Mouse (Mus musculus) left cerebral cortex, adult 11 months (tissue): ENCODE data around the gene Hoxa4.

Source experiments
- DNase-seq: peaks from one replicate; pipeline ENCODE4 v3.0.0; 2022; ENCODE audit warnings: low spot score

The Hoxa4 gene

DNA sequence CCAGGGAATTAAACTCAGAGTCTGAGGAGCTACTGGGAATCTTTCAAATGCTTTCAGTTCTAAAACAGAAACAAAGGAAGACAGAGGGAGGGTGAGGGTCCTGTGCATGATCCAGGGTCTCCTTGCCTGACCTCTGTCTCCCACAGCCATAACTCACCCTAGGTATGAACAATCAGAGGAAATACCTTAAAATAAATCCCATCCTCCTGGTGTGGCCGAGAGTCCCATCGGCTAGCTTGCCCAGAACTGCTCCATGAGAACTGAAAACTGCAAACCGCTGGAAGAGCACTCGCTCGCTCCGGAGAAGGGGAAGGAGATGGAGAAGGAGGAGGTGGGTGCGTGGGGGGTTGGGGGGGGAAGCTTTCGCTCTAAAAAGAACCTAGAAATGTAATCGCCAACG, 11.9 kb downstream of the Hoxa4 start:
- DNase-seq = no peak

DNA sequence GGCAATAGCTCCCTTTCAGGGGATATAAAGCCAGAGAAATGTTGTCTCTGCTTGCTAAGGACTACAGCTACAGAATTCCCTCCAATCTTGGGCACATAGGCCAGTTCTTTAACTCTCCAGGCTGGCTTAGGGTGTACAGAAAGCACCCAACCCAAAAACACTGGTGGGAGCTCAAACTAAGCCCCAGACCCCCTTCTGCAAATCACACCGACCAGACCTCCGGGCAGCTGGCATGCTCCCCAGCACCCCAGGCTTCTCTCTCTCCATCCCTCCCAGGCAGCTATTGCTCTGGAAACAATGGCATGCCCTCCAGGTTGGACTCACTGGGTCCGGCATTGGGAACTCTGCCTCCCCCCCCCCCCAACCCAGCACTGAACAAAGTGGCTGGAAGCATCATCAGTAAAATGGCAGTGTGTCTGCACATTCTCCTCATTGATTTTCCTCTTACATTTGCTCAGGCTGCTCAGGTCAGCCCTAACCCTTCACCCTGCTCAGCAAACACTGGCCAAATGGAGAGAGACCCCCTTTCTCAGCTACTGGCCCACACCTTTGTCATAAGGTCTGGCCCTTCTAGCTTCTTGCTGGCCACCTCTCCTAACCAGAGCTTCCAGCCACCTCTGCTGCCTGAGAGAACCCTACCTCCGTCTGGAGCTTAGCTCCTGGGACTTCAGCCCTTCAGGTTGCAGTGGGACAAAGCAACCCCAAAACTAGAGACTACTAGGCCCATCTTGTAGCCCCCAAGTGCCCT, 12.5 kb downstream of the Hoxa4 start:
- no peak for DNase-seq

DNA sequence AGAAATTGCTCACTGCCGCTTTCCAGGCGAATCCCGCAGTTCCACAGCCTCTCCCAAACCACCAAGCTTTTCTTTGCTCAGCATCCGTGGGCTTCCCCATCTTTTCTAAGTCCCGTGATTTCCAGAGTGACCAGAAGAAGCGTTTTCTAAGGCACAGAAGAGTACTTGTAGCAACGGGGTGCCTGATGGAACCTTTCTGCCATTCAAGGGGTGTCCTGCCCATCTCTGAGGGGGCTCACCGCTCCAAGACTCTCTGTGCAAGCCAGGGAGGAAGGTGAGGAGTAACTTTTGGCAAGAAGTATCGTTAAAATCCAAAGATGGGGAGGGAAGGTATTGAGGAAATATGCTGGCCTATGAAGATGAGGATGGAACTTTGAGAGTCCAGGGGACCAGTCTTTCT, 13.7 kb downstream of the Hoxa4 start:
- no peak for DNase-seq

DNA sequence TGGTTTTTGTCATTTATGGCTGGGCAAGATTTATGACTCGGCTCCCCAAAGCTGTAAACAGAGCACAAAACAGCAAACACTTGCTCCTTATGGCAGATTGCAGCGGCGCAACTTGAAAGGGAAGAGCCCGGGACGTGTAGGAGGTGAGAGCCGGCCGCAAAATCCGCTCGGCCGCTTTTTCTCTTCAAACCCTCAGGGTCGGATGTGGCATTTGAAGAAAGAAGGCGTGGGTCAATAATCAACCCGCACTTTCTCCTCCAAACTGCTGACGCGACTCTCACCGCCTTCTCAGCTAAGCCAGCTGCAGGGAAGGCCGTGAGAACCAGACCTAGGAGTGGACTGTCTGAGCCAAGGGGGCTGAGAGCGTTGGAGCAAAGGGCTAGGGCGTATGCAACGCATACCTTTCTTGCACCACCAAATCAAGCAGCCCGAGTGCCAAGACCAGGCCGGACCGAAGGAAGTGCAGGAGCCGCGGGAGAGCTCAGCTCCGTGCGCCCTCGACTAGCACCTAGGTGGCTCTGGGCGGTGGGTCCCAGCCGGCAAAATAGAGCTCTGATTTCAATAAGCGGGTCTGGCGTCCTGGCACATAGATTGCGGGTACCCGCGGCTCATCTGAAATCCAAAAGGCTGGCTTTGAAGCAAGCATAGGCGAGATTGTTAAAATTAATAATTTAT, 14.4 kb downstream of the Hoxa4 start, which contains the start of gene 5730596B20Rik:
TSS of gene 5730596B20Rik (plus strand) at position 438 of the 675 bp plus-strand sequence.
- DNase-seq = no peak

DNA sequence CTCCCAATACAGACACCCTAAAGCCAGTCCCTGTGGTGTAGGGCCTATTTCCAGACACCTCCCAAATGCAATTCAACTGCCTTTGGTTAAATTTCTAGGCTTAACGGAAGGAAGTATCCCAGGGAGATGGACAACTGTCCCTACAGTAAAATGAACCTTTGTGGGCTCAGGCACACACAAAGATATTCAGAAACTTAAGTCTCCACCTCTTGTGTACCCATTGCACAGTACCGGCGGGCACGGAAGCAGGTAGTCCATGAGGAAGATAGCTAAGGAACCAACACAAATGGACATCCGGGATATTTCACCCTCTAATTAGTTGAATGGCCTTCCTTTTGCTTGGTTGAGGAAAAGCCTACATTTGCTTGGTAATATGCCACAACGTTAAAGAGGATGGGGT, 15.2 kb downstream of the Hoxa4 start:
- DNase-seq = no peak

DNA sequence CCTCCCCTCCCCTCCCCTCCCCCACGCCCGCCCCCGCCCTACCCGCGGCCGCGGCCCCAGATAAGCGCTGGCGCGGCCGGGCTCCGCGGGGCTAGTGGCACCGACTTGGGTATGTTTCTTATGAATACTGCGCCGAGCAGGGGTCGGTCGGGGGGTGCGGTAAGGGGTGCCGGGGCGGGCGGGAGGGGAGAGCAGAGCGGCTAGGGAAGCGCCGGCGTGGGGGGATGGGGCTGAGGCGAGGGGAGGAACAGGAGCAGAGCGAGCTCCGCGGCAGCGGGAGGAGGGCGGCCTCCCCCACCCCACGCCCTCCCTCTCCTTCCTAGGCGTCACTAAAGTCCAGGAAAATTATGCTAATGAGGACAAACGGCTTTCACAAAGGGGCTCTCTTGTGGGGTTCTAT, 15.7 kb downstream of the Hoxa4 start:
- no peak for DNase-seq

DNA sequence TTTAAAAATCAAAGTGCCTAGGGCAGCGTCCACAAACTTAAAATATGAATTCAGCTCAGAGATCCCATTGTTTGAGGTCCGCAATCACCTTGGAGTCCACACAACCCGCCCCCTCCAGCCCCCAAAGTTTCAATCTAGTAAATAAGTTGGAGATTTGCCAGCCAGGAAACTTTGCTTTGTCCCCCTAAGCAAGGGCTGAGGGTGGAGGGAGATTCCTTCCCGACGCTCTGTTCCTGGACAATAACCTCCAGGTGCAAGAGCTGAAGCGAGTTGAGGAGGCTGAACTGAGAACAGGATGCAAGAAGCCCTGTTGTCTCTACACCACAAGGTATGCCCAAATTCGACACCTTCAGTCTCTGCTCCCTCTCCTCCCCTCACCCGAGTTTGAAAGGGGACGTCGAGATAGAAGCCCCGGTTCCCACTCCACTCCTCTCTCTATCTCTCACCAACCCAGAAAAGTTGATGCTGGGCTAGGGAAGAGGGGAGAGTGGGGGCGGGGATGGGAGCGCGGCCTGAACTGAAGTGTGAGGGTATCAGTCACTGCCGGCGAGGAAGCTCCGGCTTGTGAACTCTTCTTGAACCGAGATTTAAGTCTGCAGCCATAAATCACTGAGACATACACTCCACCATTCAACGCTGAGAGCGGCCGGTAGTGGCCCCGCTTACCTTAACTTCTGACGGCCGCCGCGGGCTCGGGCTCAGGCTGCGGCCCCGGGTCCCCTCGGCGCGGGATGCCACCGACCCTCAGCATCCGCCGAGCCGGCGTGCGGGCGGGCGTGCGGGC, 16.4 kb downstream of the Hoxa4 start:
- DNase-seq = no peak

DNA sequence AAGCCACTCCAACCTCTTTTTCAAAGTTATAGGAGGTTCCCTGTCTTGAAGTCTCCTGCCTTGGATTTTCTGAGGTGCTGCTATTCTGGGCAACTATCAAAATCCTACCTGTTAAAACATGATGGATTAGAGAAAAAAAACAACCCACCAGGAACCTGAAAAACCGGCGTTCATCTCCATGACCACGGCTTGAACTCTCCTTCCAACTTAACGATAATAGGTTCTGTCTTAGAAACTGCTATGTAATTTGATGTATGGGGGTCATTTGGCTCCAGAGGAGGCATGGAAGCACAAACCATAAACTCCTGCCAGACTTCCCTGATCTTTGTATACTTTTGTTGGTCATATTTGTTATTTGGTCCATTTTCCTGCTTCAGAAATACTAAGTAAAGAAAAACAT, 17.9 kb downstream of the Hoxa4 start:
- DNase-seq = no peak

DNA sequence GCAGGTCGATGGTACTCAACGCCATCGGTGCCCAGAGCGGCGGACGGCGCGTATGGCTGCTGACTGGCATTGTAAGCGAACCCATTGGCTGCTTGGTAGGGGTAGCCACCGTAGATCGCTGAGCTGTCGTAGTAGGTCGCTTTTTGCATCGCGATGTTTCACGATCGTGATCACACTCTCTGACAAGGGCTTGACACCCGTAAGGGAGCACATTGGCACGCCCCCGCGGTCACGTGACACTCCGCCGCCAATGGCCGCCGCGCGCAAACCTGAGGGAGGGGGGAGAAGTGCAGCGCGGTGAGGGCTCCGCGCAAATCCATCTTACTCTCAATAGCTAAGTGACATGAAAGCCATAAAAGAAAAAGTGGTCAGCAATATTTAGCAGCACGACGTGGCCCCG, 19.1 kb downstream of the Hoxa4 start:
- no peak for DNase-seq

DNA sequence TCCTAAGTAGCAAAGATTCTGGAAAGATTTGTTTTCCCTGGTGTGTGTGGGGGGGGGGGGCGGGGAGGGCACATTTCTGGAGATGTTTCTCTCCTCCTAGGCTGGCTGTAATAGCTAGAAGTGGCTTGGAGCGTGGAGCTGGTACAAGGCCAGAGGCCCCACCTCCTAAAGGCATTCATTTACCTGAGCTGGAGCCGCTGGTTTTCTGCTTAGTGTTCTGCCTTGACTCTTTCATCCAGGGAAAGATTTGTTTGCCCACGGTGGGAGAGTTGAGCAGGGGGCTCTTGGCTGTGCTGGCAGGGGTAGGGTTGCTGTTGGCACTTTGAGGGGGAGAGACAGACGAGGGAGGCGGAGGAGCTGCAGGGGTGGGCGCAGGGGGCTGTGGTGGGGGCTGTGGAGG, 19.6 kb downstream of the Hoxa4 start:
- no peak for DNase-seq

DNA sequence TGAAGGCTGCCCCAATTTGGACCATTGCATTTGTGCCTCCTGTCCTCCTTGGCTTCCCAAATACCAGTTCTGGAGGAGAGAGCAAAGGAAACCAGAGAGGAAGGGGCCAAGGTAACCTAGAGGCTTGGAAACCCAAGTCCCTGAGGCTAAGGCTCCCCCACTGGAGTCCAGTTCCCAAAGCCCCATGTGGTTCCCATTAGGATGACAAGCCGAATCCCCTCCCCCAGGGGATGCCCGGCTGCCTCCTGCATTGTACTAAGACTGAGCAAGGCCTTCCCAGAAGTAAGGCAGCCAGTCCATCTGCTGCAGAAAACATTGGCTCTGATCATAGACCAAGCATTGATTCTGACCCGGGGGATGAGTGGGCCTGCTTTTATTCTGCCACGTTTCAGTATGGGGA, 20.2 kb downstream of the Hoxa4 start:
- DNase-seq = no peak

DNA sequence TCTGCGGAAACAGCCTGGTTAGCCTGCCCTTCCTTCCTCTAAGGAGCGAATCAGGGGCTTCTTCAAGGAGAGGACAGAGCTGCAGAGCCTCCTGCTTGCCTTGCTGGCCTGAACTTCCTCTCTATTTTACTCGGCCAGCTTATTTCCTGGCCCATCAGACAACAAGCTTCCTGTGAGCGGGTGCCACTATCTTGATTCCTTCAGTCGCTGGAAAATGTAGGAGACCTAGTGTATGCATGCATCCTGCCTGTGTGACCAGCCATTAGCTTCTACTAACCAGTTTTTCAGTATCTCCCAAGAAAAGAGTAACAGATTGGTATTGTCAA, 20.7 kb downstream of the Hoxa4 start:
- no peak for DNase-seq

DNA sequence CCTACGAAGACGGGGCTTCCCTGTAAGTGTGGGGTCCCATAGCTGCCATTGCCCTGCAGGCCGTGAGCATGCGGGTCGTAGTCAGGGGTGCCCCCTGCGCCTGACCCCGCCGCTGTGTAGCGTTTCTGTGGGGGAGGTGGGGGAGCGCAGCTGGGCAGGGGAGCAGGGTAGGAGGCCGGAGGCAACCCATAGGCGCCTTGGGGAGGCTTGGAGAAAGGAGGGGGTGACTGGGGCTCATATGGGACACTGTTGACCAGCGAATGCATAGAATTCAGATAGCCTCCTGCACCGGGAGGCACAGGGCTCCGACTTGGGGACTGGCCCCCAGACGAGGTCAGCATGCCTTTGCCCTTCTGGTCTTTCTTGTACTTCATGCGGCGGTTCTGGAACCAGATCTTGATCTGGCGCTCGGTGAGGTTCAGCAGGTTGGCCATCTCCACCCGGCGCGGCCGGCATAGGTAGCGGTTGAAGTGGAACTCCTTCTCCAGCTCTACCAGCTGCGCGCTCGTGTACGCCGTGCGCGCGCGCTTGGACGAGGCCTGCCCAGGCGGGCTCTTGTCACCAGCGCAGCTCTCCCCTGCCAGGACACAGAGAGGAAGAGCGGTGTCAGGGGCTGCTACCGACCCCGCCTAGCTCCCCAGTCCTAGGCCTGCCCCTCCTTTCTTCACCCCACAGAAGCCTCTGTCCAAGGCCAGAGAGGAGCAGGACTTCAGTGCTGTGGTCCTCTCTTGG, 21.2 kb downstream of the Hoxa4 start:
- DNase-seq = no peak

DNA sequence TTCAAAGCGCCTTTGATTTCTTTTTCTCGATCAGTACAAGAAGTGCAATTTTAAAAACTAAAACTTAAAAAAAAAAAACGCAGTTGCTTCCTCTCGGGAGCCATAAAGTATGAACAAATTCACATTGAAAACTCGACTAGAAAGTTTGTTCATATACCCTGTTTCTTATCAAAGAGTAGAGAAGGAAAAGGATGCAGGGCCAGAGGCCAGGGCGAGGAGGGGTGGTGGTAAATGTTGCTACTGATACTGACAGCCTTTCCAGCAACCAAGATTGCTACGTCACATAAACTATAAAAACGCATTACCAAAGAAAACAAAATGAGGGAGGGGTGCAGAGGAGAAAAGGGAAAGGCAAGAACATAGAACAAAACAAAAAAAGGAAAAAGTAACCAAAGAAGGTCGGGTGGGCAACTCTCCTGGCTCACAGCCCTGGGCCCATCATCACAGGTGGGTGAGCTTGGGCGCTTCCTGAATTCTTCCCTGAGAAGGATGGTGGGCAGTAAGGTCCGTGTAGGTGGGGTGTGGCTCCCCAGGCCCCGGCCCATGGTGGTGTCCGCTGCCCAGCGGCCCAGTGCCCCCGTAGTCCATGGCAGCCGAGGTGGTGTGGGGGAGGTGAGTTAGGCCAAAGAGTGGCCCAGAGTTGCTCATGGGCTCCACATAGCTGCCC, 21.9 kb downstream of the Hoxa4 start:
- DNase-seq = no peak

DNA sequence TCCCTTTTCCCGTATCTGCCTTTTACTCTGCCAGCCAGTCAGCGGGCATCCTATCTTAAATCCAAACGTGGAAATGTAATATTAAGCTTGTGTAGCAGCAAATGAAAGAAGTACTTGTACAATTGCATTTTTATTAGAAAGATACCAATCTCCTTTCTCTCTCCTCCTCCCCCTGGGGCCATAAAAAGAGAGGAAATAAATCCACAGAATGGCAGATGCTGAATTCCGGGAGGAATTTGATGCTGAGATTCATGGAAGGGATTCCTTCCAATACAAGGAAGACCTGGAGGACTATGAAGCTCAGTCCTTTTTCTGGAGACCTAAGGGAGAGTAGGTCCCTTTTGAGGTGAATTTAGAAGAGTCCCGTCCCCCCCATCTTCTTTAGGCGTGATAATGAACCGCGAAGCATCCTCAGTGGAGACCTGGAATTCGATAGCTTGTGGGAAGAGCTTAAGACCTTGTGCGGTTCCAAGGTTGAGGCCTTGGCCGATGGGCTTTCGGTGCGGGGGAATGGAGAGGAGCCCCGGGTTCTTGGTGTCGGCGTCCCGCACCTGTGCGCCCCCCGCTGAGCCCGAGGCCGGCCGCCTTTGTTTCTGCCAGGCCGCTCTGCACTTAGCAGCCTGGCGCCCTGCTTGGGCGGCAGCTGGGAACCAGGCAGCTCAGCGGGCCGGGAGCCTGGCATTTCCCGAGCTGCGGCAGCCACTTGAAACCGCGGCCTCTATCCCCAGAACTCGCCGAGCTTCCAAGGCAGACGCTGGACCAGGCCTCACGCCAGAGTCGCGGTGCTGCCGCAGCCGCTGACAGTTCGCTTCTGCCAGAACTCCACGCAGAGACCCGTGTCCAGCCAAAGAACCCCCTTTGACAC, 23.1 kb downstream of the Hoxa4 start:
- DNase-seq = no peak

DNA sequence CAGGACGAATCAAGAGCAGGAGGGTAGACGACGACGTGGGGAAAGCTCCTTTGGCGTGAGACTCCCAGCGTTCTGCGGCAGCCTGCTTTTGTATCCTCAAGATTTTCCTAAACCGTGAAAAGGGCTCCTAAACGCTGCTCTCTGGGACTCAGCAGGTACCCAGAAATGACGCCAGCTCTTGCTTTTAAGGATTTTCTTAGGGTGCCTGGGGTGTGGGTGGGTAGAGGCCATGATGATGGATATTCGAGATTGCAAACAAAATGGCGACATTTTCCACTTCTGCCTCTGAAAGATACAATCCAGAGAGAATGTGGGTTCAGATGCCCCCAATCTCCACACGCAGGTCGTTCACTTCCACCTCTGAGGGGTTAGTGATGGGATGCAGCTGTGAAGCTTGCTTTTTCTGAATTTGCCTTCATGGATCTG, 23.8 kb downstream of the Hoxa4 start:
- DNase-seq = no peak

DNA sequence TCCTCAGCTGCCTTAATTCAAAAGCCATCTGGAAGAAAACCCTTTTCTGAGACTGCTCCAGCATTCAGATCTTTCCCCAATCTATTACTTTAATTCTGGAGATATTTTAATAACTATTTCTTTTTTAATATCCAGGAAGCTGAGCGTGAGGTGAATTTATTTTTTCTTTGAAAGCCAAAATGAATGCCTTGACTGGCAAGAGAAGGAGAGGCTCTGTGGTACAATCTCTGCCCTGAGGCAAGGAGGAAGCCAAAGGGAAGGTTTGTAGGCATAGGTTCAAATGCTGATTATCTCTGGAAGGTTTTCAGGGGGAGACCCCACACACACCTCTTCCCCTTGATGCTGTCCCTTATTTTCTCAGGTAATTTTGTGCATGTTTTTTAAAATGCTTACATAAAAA, 24.4 kb downstream of the Hoxa4 start:
- no peak for DNase-seq

DNA sequence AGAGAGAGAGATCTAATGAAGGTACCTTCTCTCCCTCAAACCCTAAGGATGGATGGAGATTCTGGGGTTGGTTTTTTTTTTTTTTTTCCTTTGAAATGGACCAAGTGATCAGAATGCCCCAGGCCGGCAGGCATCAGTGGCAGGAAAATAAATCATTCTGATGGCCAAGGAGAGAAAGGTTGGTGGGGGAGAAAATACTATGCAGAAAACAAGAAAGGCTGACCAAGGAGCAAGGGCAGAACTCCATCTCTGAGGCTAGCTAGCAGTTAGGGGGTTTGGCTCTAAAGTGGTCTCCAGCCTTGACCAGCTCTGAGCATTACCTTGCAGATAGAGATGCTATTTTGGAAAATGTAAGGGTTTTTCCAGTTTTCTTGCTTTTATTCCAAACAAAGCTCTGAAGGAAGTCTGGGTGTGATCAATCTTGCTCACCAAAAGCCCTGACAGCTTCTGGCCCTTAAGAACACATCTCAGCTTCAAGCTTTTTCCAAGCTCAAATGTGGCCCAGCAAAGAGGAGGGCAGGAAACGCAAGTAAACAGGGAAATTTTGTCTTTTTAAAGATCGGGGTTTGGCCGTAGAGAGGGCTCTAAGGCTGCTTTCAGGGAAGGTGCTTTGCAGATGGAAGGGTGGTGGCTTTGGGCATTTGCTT, 25.0 kb downstream of the Hoxa4 start:
- DNase-seq = no peak

DNA sequence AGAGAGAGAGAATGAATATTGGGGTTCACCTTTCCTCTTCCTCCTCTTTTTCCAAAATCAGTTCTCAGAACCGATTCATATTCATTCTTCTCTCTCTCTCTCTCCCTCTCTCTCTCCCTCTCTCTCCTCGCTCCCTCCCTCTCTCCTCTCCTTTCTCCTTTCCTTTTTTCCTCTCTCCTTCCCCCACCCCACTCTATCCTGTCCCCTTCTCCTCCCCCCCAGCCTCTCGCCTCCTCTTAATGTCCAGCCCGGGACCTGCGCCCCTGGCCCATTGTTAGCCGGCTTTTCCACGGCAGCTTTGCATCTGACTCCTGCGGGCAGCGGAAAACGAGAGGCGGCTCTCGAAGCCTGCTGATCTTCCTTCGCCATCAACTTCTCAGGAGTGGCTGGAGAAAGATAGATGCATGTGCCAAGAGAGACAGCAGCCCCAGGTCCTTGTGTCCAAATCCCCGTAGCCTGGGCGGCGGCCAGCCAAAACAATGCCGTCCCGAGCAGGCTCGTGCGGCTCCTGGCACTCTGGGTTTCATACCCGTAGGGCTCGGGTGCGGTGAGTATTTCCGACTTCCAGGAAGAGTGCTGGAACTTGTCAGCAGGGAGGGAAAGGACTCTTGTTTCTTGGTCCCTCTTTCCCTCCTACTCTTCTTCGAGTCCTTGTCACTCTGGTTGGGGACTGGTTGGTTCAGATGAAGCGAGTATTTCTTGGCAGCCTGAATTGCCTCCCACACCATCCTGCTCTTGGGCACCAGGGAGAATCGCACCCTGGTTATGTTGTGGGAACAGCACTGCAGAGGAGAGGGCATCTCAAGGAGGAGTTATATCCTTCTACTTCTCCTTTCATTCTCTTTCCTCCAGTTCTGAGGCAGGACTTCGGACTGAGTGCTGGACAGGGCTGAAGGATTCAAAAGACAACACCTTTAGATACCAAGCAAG, 25.8 kb downstream of the Hoxa4 start:
- no peak for DNase-seq
